Mouse (Mus musculus): ENCODE measurements around the gene Myf5.

- TF ChIP-seq CTCF (IDR thresholded peaks at IDR 0.05) (no peak), EP300 (IDR thresholded peaks at IDR 0.05) (no peak)
Observed at GRCm38 (mm10) chr10:107516641-107517040, 30.7 kb upstream of the Myf5 start.
